Comparison of ENCODE assay signal across 9 mouse cellular contexts in genomic region chr16:62506725-62507482, GRCm38 (mm10).
DNase-seq lines count a peak whose midpoint lies in the region; ATAC-seq and TF ChIP-seq lines count a peak whose summit lies in the region.
"Had no signal": no experiment of that assay in that cellular context is flagged by ENCODE, and none has a peak within 500 bp of the region (broad histone marks: within the 10 kb centered on the region; RNA-seq: fewer than 3 reads in every experiment).

No protein-coding gene starts in this region.

- no peak for ATAC-seq in forebrain, postnatal 0 days
- ATAC-seq in lung, embryonic 14.5 days (ENCODE audit: insufficient read depth): no peak
- ATAC-seq in megakaryocyte progenitor cell, adult 5-6 weeks (replicated peaks; ENCODE audit: poor library complexity): peak; percentile 48; the same call in 1 of the 2 replicates
- ATAC-seq in megakaryocyte-erythroid progenitor cell, adult 5-6 weeks (replicated peaks; ENCODE audit: low FRiP score, low TSS enrichment, poor library complexity, severe bottlenecking): no peak

- no peak overlapping the region for H3K27ac ChIP-seq in forebrain, postnatal 0 days (ENCODE audit: low read depth, low read length)
- H3K27ac ChIP-seq in forebrain, embryonic 10.5 days: no peak overlapping the region
- H3K27ac ChIP-seq in lung, embryonic 14.5 days (ENCODE audit: low read depth): no peak overlapping the region
- H3K27ac ChIP-seq: limb, embryonic 15.5 days had no signal

- TF ChIP-seq POLR2A in lung, adult 2 months (IDR thresholded peaks at IDR 0.05; ENCODE audit: borderline replicate concordance, extremely low read depth, low read depth, low read length): no peak
- no peak for TF ChIP-seq POLR2A in brain, embryonic 14.5 days (IDR thresholded peaks at IDR 0.05; ENCODE audit: borderline replicate concordance, extremely low read depth, insufficient read depth, insufficient read length, poor library complexity, severe bottlenecking)

- H3K36me3 ChIP-seq in forebrain, postnatal 0 days (ENCODE audit: insufficient read depth): no peaks in the 10 kb centered on the region
- no peaks in the 10 kb centered on the region for H3K36me3 ChIP-seq in forebrain, embryonic 10.5 days (replicated peaks)
- no peaks in the 10 kb centered on the region for H3K36me3 ChIP-seq in lung, embryonic 14.5 days (ENCODE audit: insufficient read depth)
- H3K36me3 ChIP-seq: limb, embryonic 15.5 days had no signal

- peak; percentile 64 for TF ChIP-seq CTCF in forebrain, postnatal 0 days (IDR thresholded peaks at IDR 0.05; ENCODE audit: low read depth)
- peak; percentile 51 for TF ChIP-seq CTCF in lung, embryonic 14.5 days (IDR thresholded peaks at IDR 0.05; ENCODE audit: low read depth)
- TF ChIP-seq CTCF in lung, adult 2 months (IDR thresholded peaks at IDR 0.05; ENCODE audit: insufficient read depth, low read length): no peak
- TF ChIP-seq CTCF in brain, embryonic 14.5 days (IDR thresholded peaks at IDR 0.05; ENCODE audit: borderline replicate concordance, extremely low read depth, insufficient read depth, insufficient read length): peak; percentile 59; the same call in 1 of the 2 replicates

- 69% methylated on average over 2 of the region's 2 CpGs for WGBS in forebrain, postnatal 0 days
- 56% methylated on average over 2 of the region's 2 CpGs for WGBS in forebrain, embryonic 10.5 days
- 58% methylated on average over 2 of the region's 2 CpGs for WGBS in lung, embryonic 14.5 days
- WGBS in lung, adult 2 months: 40% methylated on average over 2 of the region's 2 CpGs

- no peak overlapping the region for H3K4me2 ChIP-seq in forebrain, postnatal 0 days (ENCODE audit: low read depth)
- H3K4me2 ChIP-seq in lung, embryonic 14.5 days: no peak overlapping the region
- H3K4me2 ChIP-seq: limb, embryonic 15.5 days had no signal

- no peak overlapping the region for H3K9ac ChIP-seq in forebrain, postnatal 0 days
- no peak overlapping the region for H3K9ac ChIP-seq in lung, embryonic 14.5 days
- H3K9ac ChIP-seq: limb, embryonic 15.5 days had no signal

- no peaks in the 10 kb centered on the region for H3K4me1 ChIP-seq in forebrain, postnatal 0 days (ENCODE audit: insufficient read depth)
- H3K4me1 ChIP-seq in forebrain, embryonic 10.5 days: no peaks in the 10 kb centered on the region
- no peaks in the 10 kb centered on the region for H3K4me1 ChIP-seq in lung, embryonic 14.5 days (ENCODE audit: insufficient read depth)
- no peaks in the 10 kb centered on the region for H3K4me1 ChIP-seq in lung, adult 2 months (ENCODE audit: control insufficient read depth, insufficient read depth, low read length)
- H3K4me1 ChIP-seq: limb, embryonic 15.5 days had no signal

- no peak overlapping the region for H3K4me3 ChIP-seq in forebrain, postnatal 0 days (ENCODE audit: low read depth, low read length)
- no peak overlapping the region for H3K4me3 ChIP-seq in forebrain, embryonic 10.5 days
- H3K4me3 ChIP-seq in lung, embryonic 14.5 days (ENCODE audit: low read depth, low read length): no peak overlapping the region
- no peak overlapping the region for H3K4me3 ChIP-seq in lung, adult 2 months (replicated peaks; ENCODE audit: extremely low read depth, low read depth, low read length)
- H3K4me3 ChIP-seq: limb, embryonic 15.5 days had no signal

- no peak for DNase-seq in forebrain, postnatal 0 days
- DNase-seq in forebrain, embryonic 10.5 days (ENCODE audit: extremely low spot score, low spot score): no peak
- DNase-seq in lung, embryonic 14.5 days: peak; percentile 59
- no peak for DNase-seq in lung, adult 2 months
- peak; percentile 76 for DNase-seq in brain, embryonic 14.5 days (ENCODE audit: low read depth)
- no peak for DNase-seq in MN1 (ENCODE audit: low spot score)

- no peaks in the 10 kb centered on the region for H3K27me3 ChIP-seq in forebrain, postnatal 0 days (ENCODE audit: insufficient read depth, low read length)
- H3K27me3 ChIP-seq in forebrain, embryonic 10.5 days (ENCODE audit: poor library complexity, severe bottlenecking): no peaks in the 10 kb centered on the region
- no peaks in the 10 kb centered on the region for H3K27me3 ChIP-seq in lung, embryonic 14.5 days (ENCODE audit: insufficient read depth, low read length)
- H3K27me3 ChIP-seq: limb, embryonic 15.5 days had no signal

- H3K9me3 ChIP-seq in forebrain, postnatal 0 days (ENCODE audit: low read length): no peaks in the 10 kb centered on the region
- no peaks in the 10 kb centered on the region for H3K9me3 ChIP-seq in forebrain, embryonic 10.5 days
- no peaks in the 10 kb centered on the region for H3K9me3 ChIP-seq in lung, embryonic 14.5 days (ENCODE audit: low read depth, low read length)
- H3K9me3 ChIP-seq: limb, embryonic 15.5 days had no signal

Comparison
In these comparisons a context has a peak if more than half of its experiments do, and no peak if none do; other contexts are left out.
1. DNase-seq: peak in lung, embryonic 14.5 days (single experiment) and brain, embryonic 14.5 days (single experiment); none in forebrain, postnatal 0 days (single experiment), forebrain, embryonic 10.5 days (single experiment), lung, adult 2 months (single experiment) and MN1 (single experiment).